Mouse (Mus musculus) olfactory bulb, adult 2 months (tissue): Measurements from ENCODE around the gene 4930502E18Rik.

Experiments
- CTCF ChIP-seq: fragments of 200-500 bp; IDR thresholded peaks from 2 replicates; pipeline ENCODE4 v1.5.1; 2012; ENCODE audit warnings: low read depth, mild to moderate bottlenecking, low read length, moderate library complexity; ENCODE audit not compliant: insufficient read depth
- POLR2A ChIP-seq: fragments of 200-500 bp; IDR thresholded peaks from 2 replicates; pipeline ENCODE4 v1.6.1; 2012; ENCODE audit warnings: mild to moderate bottlenecking, low read depth, low read length, moderate library complexity; ENCODE audit not compliant: insufficient read depth

DNA sequence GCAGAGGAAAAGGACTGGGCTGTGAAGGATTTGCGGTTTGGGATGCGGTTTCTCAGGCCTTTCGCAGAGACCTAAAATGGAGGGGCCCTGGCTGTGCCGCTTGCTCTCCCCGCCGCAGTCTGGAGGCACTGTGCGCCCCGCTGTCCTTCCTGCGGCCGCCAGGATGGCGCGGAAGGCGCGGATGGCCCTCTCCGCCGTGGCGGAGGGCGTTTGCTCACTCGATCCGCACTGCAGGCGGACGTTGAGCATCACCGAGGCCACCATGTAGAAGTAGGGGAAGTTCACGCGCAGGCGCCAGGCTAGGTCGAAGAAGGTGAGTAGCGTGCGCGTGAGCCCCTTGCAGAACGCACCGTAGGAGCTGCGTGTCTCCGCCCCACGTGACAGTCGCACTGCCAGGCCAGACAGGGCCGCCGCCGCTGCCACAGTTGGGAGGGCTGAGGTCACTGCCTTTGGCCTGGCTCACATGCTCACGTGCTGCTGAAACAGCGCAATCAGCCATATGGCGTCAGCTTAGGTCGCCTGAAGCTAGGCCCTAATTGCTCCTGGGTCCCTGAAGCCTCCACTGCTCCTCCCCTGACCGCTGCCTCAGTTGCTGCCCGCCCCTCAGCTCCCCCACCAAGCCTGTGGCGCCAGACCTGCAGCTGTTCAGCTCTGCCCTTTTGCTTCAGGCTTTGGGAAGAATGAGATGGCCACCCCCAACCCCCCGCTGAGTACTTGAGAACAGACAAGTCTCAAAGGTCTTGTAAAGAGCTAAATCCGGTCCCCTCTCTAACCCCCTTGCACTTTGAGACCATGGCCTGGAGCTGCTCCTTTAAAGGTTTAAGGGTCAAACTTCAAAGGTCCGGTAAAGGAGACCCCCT, 8.1 kb upstream of the 4930502E18Rik start:
- no peak for TF ChIP-seq CTCF
- TF ChIP-seq POLR2A, result no peak
